Mouse (Mus musculus): Measurements from ENCODE around the gene Vnn1. TPM values are rescaled to one million over a fixed set of nuclear protein-coding genes. Genes with fewer than 3 reads are reported as not detected.

Vnn1 gene
- total and polyA plus RNA-seq, 3 experiments: not detected

GRCm38 (mm10) chr10:23852096-23852495 is 42.4 kb upstream of the Vnn1 start:
- Histone ChIP-seq H3K36me3 (replicated peaks in 1 of 2; ENCODE audit: control insufficient read depth in 1 of 2, insufficient read depth in 1 of 2, low read length in 1 of 2) (no peaks in the 10 kb centered on the region), H3K4me3 (replicated peaks in 1 of 3; ENCODE audit: low read depth in 2 of 3, low read length in 2 of 3, poor library complexity in 1 of 3) (no peak overlapping the region), H3K4me1 (ENCODE audit: control insufficient read depth in 1 of 2, insufficient read depth in 2 of 2) (peaks cover 4 to 7% of the 10 kb centered on the region in 2 experiments), H3K9ac (ENCODE audit: insufficient read depth, low read depth) (no peak overlapping the region), H3K4me2 (ENCODE audit: insufficient read depth, low read depth, poor library complexity, severe bottlenecking) (no peak overlapping the region), H3K27me3 (replicated peaks) (no peaks in the 10 kb centered on the region), H3K27ac (ENCODE audit: insufficient read depth, low read depth) (no peak overlapping the region), H3K79me2 (replicated peaks; ENCODE audit: control insufficient read depth, extremely low read depth, insufficient read depth, poor library complexity, severe bottlenecking) (no peaks in the 10 kb centered on the region), H3K9me3 (replicated peaks; ENCODE audit: low read length) (no peaks in the 10 kb centered on the region)
- in situ Hi-C loops (cut with MboI; ENCODE audit: low pct_ligation_motif_present, low pct_unique_long_range_greater_than_20kb, low sequenced_read_pairs) (no loop called here), dilution Hi-C loops (cut with MboI; ENCODE audit: extremely low pct_ligation_motif_present, extremely low pct_unique_long_range_greater_than_20kb, low sequenced_read_pairs) (no loop called here)
- no peak for DNase-seq (ENCODE audit: extremely low read depth)
- TF ChIP-seq NRF1 (IDR thresholded peaks at IDR 0.05; ENCODE audit: low read depth, low read length) (no peak), TCF12 (IDR thresholded peaks at IDR 0.05; ENCODE audit: low read depth, low read length) (no peak), CHD2 (IDR thresholded peaks at IDR 0.05; ENCODE audit: low read length) (no peak), HCFC1 (IDR thresholded peaks at IDR 0.05; ENCODE audit: low read depth, low read length) (no peak), ZKSCAN1 (IDR thresholded peaks at IDR 0.05; ENCODE audit: borderline replicate concordance, low read depth, low read length) (no peak), MAX (IDR thresholded peaks at IDR 0.05; ENCODE audit: low read length) (no peak), MYC (IDR thresholded peaks at IDR 0.05; ENCODE audit: low read depth, low read length) (no peak), PAX5 (IDR thresholded peaks at IDR 0.05; ENCODE audit: low read length) (no peak)

- dilution Hi-C loops (cut with MboI; ENCODE audit: extremely low pct_ligation_motif_present, extremely low pct_unique_long_range_greater_than_20kb, low sequenced_read_pairs) (no loop called here), in situ Hi-C loops (cut with MboI; ENCODE audit: low pct_ligation_motif_present, low pct_unique_long_range_greater_than_20kb, low sequenced_read_pairs) (no loop called here)
- Histone ChIP-seq H3K27ac (ENCODE audit: insufficient read depth, low read depth) (no peak overlapping the region), H3K4me1 (ENCODE audit: control insufficient read depth in 1 of 2, insufficient read depth in 2 of 2) (no peaks in the 10 kb centered on the region), H3K9ac (ENCODE audit: insufficient read depth, low read depth) (no peak overlapping the region), H3K4me3 (replicated peaks in 1 of 3; ENCODE audit: low read depth in 2 of 3, low read length in 2 of 3, poor library complexity in 1 of 3) (no peak overlapping the region), H3K79me2 (replicated peaks; ENCODE audit: control insufficient read depth, extremely low read depth, insufficient read depth, poor library complexity, severe bottlenecking) (no peaks in the 10 kb centered on the region), H3K27me3 (replicated peaks) (no peaks in the 10 kb centered on the region), H3K4me2 (ENCODE audit: insufficient read depth, low read depth, poor library complexity, severe bottlenecking) (no peak overlapping the region), H3K36me3 (replicated peaks in 1 of 2; ENCODE audit: control insufficient read depth in 1 of 2, insufficient read depth in 1 of 2, low read length in 1 of 2) (no peaks in the 10 kb centered on the region), H3K9me3 (replicated peaks; ENCODE audit: low read length) (peaks cover 11% of the 10 kb centered on the region)
- TF ChIP-seq NELFE (IDR thresholded peaks at IDR 0.05; ENCODE audit: low read depth, low read length) (no peak), KAT2A (IDR thresholded peaks at IDR 0.05; ENCODE audit: insufficient replicate concordance, low read length) (no peak), CHD1 (IDR thresholded peaks at IDR 0.05; ENCODE audit: low read depth, low read length) (no peak), UBTF (IDR thresholded peaks at IDR 0.05; ENCODE audit: low read depth, low read length) (no peak), JUN (IDR thresholded peaks at IDR 0.05; ENCODE audit: insufficient read depth, low read depth, low read length) (no peak)
- DNase-seq (ENCODE audit: extremely low read depth): no peak
These were observed 29.9 kb upstream of the Vnn1 start for GRCm38 (mm10) chr10:23864362-23865312.

Measured in CH12.LX (cell line).